In the genomic region with DNA sequence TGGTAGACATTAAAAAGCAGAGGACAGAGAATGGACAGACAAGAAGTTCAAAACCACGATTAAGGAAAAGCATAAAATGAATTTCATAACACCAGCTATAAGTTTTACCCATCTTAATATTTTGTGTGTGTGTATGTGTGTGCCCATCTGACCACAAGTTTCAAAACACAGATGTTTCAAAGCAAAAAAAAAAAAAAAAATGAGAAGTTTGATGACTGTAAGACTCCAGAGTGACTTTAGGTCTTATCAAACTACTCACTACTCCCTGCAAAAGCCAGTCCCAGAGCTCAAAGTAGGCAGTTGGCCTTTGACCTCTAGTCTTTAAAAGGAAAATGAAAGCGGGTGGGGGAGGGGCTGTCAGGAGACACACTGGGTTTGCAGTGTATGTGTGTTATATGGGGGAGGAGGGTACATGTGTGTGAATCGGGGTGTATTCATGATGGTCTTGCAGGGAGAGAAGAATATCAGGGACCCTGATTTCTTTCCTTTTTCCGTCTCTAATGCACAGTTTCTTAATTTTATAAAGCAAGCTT, we compare ENCODE assay signal across 21 mouse cellular contexts. TPM values are rescaled to one million over a fixed set of nuclear protein-coding genes. Genes with fewer than 3 reads are reported as not detected.
DNase-seq lines count a peak whose midpoint lies in the region; ATAC-seq lines count a peak whose summit lies in the region.
"Had no signal": no experiment of that assay in that cellular context is flagged by ENCODE, and none has a peak within 500 bp of the region (broad histone marks: within the 10 kb centered on the region; RNA-seq: fewer than 3 reads in every experiment).

No protein-coding gene starts in this region.

- 52% methylated on average over 4 of the region's 4 CpGs for WGBS in limb, embryonic 10.5 days

- DNase-seq in embryo, embryonic 10.5 days (ENCODE audit: low spot score), result peak; percentile 83
- no peak for DNase-seq in limb, embryonic 10.5 days (ENCODE audit: low spot score)
- DNase-seq in layer of hippocampus, adult 9-11 months, result no peak
- no peak for DNase-seq in adrenal gland, adult 2 months
- no peak for DNase-seq in spleen, postnatal 10 days (ENCODE audit: low spot score in 2 of 2)
- DNase-seq: adrenal gland, adult 8-10 months; cerebellum, adult 9-11 months; gastrocnemius, postnatal 14 days; heart, adult 2 months; kidney, adult 9 months; thymus, adult 18-20 months had no signal

- H3K4me3 ChIP-seq in limb, embryonic 10.5 days, result no peak overlapping the region
- H3K4me3 ChIP-seq: forebrain, embryonic 12.5 days; heart, adult 2 months; lung, embryonic 15.5 days; midbrain, embryonic 15.5 days; myocyte had no signal

- peak overlapping the region; percentile 73; the same call in 1 of the 2 replicates for H3K27ac ChIP-seq in limb, embryonic 10.5 days
- H3K27ac ChIP-seq: forebrain, embryonic 12.5 days; heart, adult 2 months; lung, embryonic 15.5 days; midbrain, embryonic 15.5 days had no signal

- peak; percentile 64 for ATAC-seq in common myeloid progenitor, adult 5-6 weeks (replicated peaks; ENCODE audit: low read depth, poor library complexity, severe bottlenecking)
- ATAC-seq in megakaryocyte, adult 5-6 weeks (ENCODE audit: poor library complexity, severe bottlenecking), result peak; percentile 78
- ATAC-seq: midbrain, embryonic 15.5 days had no signal

- H3K36me3 ChIP-seq in limb, embryonic 10.5 days, result no peaks in the 10 kb centered on the region
- H3K36me3 ChIP-seq: forebrain, embryonic 12.5 days; lung, embryonic 15.5 days; midbrain, embryonic 15.5 days had no signal

- H3K4me1 ChIP-seq in limb, embryonic 10.5 days, result peaks cover 55% of the 10 kb centered on the region
- H3K4me1 ChIP-seq: lung, embryonic 15.5 days; midbrain, embryonic 15.5 days had no signal

- 0 out of 2 replicates have a peak, but pooled peaks cover 8% of the 10 kb centered on the region for H3K27me3 ChIP-seq in limb, embryonic 10.5 days (ENCODE audit: low read depth, poor library complexity, severe bottlenecking)
- H3K27me3 ChIP-seq: forebrain, embryonic 12.5 days; lung, embryonic 15.5 days; midbrain, embryonic 15.5 days had no signal

- no peaks in the 10 kb centered on the region for H3K9me3 ChIP-seq in limb, embryonic 10.5 days (replicated peaks)
- H3K9me3 ChIP-seq: forebrain, embryonic 12.5 days; lung, embryonic 15.5 days; midbrain, embryonic 15.5 days had no signal

RNA-seq across cellular contexts. Expression of gene Gm826, which starts 14.2 kb away (rescaled TPM):
- total RNA-seq in common myeloid progenitor, adult 5-6 weeks (2017), result not detected in 2 replicates
- polyA plus RNA-seq in limb, embryonic 10.5 days (2016; fragmentation: Nextera tagmentation; extraction: Ambion mirVana), result 0.28 TPM in 1 of 2 replicates, not detected in the other
- 0.78 and 1.2 TPM in 2 replicates for total RNA-seq in megakaryocyte, adult 5-6 weeks (2015)
- total RNA-seq in megakaryocyte, adult 5-6 weeks (2017), result not detected in 2 replicates
- 1 to 10 TPM; 1.9 to 2.4 TPM for total RNA-seq in adrenal gland, adult 2 months (2021)
- polyA plus RNA-seq in adrenal gland, adult 2 months (2012; rRNA removed), result 0.26 and 0.33 TPM in 2 replicates
- total RNA-seq: hematopoietic stem cell, adult 5-6 weeks; layer of hippocampus, postnatal 14 days; left cerebral cortex, postnatal 10 days had no signal
- polyA plus RNA-seq: midbrain, embryonic 15.5 days; myocyte; neural tube, embryonic 14.5 days had no signal

RNA-seq across cellular contexts. Expression of gene Mafb, which starts 18.7 kb away (rescaled TPM):
- total RNA-seq in common myeloid progenitor, adult 5-6 weeks (2017), result not detected in 2 replicates
- 2.2 and 4.2 TPM in 2 replicates for polyA plus RNA-seq in limb, embryonic 10.5 days (2016; fragmentation: Nextera tagmentation; extraction: Ambion mirVana)
- 15.3 and 17.5 TPM in 2 replicates for total RNA-seq in megakaryocyte, adult 5-6 weeks (2015)
- 6.4 and 8.1 TPM in 2 replicates for total RNA-seq in megakaryocyte, adult 5-6 weeks (2017)
- total RNA-seq in adrenal gland, adult 2 months (2021), result 10 to 100 TPM; 18.0 to 18.1 TPM
- 11.4 and 13.1 TPM in 2 replicates for polyA plus RNA-seq in adrenal gland, adult 2 months (2012; rRNA removed)
